Mouse (Mus musculus): ENCODE results near the gene Olfr654.

DNA sequence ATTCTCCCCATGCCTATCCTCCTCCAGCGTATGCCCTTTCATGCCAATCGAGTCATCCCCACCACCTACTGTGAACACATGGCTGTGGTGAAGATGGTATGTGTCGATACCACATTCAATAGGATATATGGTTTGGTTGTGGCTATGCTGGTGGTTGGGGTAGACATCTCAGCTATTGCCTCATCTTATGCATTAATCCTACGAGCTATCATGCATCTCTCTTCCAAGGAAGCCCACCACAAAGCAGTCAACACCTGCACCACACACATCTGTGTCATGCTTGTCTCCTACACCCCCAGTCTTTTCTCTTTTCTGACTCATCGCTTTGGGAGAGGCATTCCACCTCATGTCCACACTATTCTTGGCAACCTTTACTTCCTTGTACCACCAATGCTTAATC, 1.4 kb downstream of the Olfr654 start:
- TF ChIP-seq CTCF (IDR thresholded peaks at IDR 0.05; ENCODE audit: low read depth, low read length) (no peak), GATA1 (IDR thresholded peaks at IDR 0.05; ENCODE audit: borderline replicate concordance, low read length) (no peak), GATA2 (IDR thresholded peaks at IDR 0.05; ENCODE audit: borderline replicate concordance, low read depth, low read length) (no peak), POLR2AphosphoS5 (IDR thresholded peaks at IDR 0.05; ENCODE audit: insufficient replicate concordance, low read depth, low read length) (no peak), TAL1 (conservative IDR thresholded peaks at IDR 0.05; ENCODE audit: low read depth, low read length) (no peak)

Data from G1E (cell line).